Mouse (Mus musculus): ENCODE data around the gene Eipr1. TPM values are rescaled to one million over a fixed set of nuclear protein-coding genes. Genes with fewer than 3 reads are reported as not detected.

The Eipr1 gene
- total and polyA plus RNA-seq, 3 experiments, result 33.3 to 35.4 (median 34.4) TPM

DNA sequence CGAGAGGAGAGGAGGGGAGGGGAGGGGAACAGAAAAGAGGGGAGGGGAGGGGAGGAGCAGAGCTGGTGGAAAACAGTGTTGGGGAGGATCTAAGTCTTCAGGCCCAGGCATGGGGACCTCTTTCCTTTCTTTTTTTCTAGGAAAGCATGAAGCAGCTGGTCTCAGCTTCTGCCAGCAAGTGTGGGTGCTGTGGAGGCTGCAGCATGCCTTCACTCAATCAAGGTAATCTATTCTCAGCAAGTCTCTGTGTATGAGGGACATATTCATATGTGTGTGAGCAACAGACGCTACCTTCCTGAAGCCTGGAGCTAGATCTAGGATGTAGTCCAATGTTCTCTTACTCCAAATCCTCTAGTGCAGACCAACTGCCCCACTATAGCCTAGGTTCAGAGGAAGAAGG lies 42.1 kb downstream of the Eipr1 start:
- in situ Hi-C loops (cut with MboI; ENCODE audit: low pct_ligation_motif_present, low pct_unique_long_range_greater_than_20kb, low sequenced_read_pairs), result no loop called here
- H3K27ac ChIP-seq (ENCODE audit: insufficient read depth, low read depth), result no peak overlapping the region
- H3K27me3 ChIP-seq (replicated peaks), result no peaks in the 10 kb centered on the region
- no peak for DNase-seq (ENCODE audit: extremely low read depth)
- no peak overlapping the region for H3K4me2 ChIP-seq (ENCODE audit: insufficient read depth, low read depth, poor library complexity, severe bottlenecking)
- H3K79me2 ChIP-seq (replicated peaks; ENCODE audit: control insufficient read depth, extremely low read depth, insufficient read depth, poor library complexity, severe bottlenecking), result no peaks in the 10 kb centered on the region
- dilution Hi-C loops (cut with MboI; ENCODE audit: extremely low pct_ligation_motif_present, extremely low pct_unique_long_range_greater_than_20kb, low sequenced_read_pairs), result no loop called here
- H3K4me1 ChIP-seq (ENCODE audit: control insufficient read depth in 1 of 2, insufficient read depth in 2 of 2), result peaks cover 0 to 7% of the 10 kb centered on the region in 2 experiments; a peak in 2 of 4 replicates
- H3K36me3 ChIP-seq (replicated peaks in 1 of 2; ENCODE audit: control insufficient read depth in 1 of 2, insufficient read depth in 1 of 2, low read length in 1 of 2), result peaks cover 0 to 16% of the 10 kb centered on the region in 2 experiments
- peaks cover 3% of the 10 kb centered on the region for H3K9me3 ChIP-seq (replicated peaks; ENCODE audit: low read length)
- no peak overlapping the region for H3K9ac ChIP-seq (ENCODE audit: insufficient read depth, low read depth)
- no peak overlapping the region for H3K4me3 ChIP-seq (replicated peaks in 1 of 3; ENCODE audit: low read depth in 2 of 3, low read length in 2 of 3, poor library complexity in 1 of 3)
- TF ChIP-seq EP300 (IDR thresholded peaks at IDR 0.05; ENCODE audit: low read length) (no peak), ZNF384 (IDR thresholded peaks at IDR 0.05; ENCODE audit: low read depth, low read length) (no peak), CHD2 (IDR thresholded peaks at IDR 0.05; ENCODE audit: low read length) (no peak), ZC3H11A (IDR thresholded peaks at IDR 0.05; ENCODE audit: low read depth, low read length) (no peak), MAX (IDR thresholded peaks at IDR 0.05; ENCODE audit: low read length) (no peak), USF2 (conservative IDR thresholded peaks at IDR 0.05; ENCODE audit: low read depth, low read length) (no peak), TBP (conservative IDR thresholded peaks at IDR 0.05; ENCODE audit: low read depth, low read length) (no peak), NELFE (IDR thresholded peaks at IDR 0.05; ENCODE audit: low read depth, low read length) (no peak), E2F4 (IDR thresholded peaks at IDR 0.05; ENCODE audit: insufficient replicate concordance, low read depth, low read length) (no peak), MAZ (IDR thresholded peaks at IDR 0.05; ENCODE audit: low read depth, low read length) (no peak)

DNA sequence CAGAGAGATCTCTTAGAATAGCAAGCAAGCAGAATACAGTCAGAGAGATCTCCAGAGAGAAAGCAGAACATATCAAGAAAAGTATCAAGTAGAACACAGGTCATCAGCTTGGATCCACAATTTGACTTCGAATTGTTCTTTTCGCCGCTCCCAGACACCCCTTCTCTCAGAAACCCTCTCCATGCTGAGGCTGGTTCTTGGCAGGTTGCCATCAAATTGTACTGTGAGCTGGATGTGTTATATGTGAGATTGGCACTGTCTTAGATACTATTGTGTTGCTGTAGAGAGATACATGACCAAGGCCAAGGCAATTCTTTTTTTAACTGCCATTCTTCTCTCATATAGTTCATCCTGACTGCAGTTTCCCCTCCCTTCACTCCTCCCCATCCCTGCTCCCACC lies 43.4 kb downstream of the Eipr1 start:
- DNase-seq (ENCODE audit: extremely low read depth), result no peak
- Histone ChIP-seq H3K9me3 (replicated peaks; ENCODE audit: low read length) (peaks cover 3% of the 10 kb centered on the region), H3K79me2 (replicated peaks; ENCODE audit: control insufficient read depth, extremely low read depth, insufficient read depth, poor library complexity, severe bottlenecking) (no peaks in the 10 kb centered on the region), H3K36me3 (replicated peaks in 1 of 2; ENCODE audit: control insufficient read depth in 1 of 2, insufficient read depth in 1 of 2, low read length in 1 of 2) (peaks cover 0 to 17% of the 10 kb centered on the region in 2 experiments), H3K27me3 (replicated peaks) (no peaks in the 10 kb centered on the region), H3K4me2 (ENCODE audit: insufficient read depth, low read depth, poor library complexity, severe bottlenecking) (no peak overlapping the region), H3K9ac (ENCODE audit: insufficient read depth, low read depth) (no peak overlapping the region), H3K27ac (ENCODE audit: insufficient read depth, low read depth) (no peak overlapping the region), H3K4me3 (replicated peaks in 1 of 3; ENCODE audit: low read depth in 2 of 3, low read length in 2 of 3, poor library complexity in 1 of 3) (no peak overlapping the region), H3K4me1 (ENCODE audit: control insufficient read depth in 1 of 2, insufficient read depth in 2 of 2) (peaks cover 0 to 7% of the 10 kb centered on the region in 2 experiments; a peak in 2 of 4 replicates)
- in situ Hi-C loops (cut with MboI; ENCODE audit: low pct_ligation_motif_present, low pct_unique_long_range_greater_than_20kb, low sequenced_read_pairs) (no loop called here), dilution Hi-C loops (cut with MboI; ENCODE audit: extremely low pct_ligation_motif_present, extremely low pct_unique_long_range_greater_than_20kb, low sequenced_read_pairs) (no loop called here)
- no peak for TF ChIP-seq GABPA (IDR thresholded peaks at IDR 0.05; ENCODE audit: insufficient replicate concordance, low read depth, low read length)
- no peak for TF ChIP-seq SMC3 (IDR thresholded peaks at IDR 0.05; ENCODE audit: low read depth, low read length)
- no peak for TF ChIP-seq PAX5 (IDR thresholded peaks at IDR 0.05; ENCODE audit: low read length)
- no peak for TF ChIP-seq MAZ (IDR thresholded peaks at IDR 0.05; ENCODE audit: low read depth, low read length)
- no peak for TF ChIP-seq IRF4 (IDR thresholded peaks at IDR 0.05; ENCODE audit: low read depth, low read length)
- no peak for TF ChIP-seq UBTF (IDR thresholded peaks at IDR 0.05; ENCODE audit: low read depth, low read length)
- no peak for TF ChIP-seq E2F4 (IDR thresholded peaks at IDR 0.05; ENCODE audit: insufficient replicate concordance, low read depth, low read length)
- TF ChIP-seq TBP (conservative IDR thresholded peaks at IDR 0.05; ENCODE audit: low read depth, low read length), result no peak
- TF ChIP-seq MYC (IDR thresholded peaks at IDR 0.05; ENCODE audit: low read depth, low read length), result no peak
- TF ChIP-seq RAD21 (IDR thresholded peaks at IDR 0.05; ENCODE audit: low read depth, low read length), result no peak
- TF ChIP-seq ELF1 (IDR thresholded peaks at IDR 0.05; ENCODE audit: low read depth, low read length), result no peak
- TF ChIP-seq KAT2A (IDR thresholded peaks at IDR 0.05; ENCODE audit: insufficient replicate concordance, low read length), result no peak
- no peak for TF ChIP-seq POLR2AphosphoS2 (IDR thresholded peaks at IDR 0.05; ENCODE audit: low read depth, low read length)
- TF ChIP-seq CHD1 (IDR thresholded peaks at IDR 0.05; ENCODE audit: low read depth, low read length), result no peak
- no peak for TF ChIP-seq SIN3A (IDR thresholded peaks at IDR 0.05; ENCODE audit: low read length)
- TF ChIP-seq USF2 (conservative IDR thresholded peaks at IDR 0.05; ENCODE audit: low read depth, low read length), result no peak
- no peak for TF ChIP-seq EP300 (IDR thresholded peaks at IDR 0.05; ENCODE audit: low read length)

Data from CH12.LX (cell line).